In the genomic region with DNA sequence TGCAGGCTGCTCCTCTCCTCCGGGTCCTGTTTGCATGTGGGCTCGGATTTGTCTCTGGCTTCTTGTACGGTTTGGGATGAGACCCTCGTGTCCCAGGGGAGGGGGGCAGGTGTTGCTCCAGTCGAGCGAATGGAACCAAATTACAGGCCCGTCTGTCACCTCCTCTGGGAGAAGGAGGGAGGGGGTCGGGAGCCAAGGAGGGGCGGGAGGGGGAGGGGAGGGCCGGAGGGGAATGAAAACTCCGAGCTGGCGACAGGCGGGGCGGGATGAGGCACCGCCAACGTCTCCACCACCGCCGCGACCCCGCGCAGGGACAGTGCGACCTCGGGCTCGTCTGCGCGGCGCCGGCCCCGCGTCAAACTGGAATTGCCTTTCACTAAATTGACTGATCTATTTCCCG, we compare ENCODE assay signal across 8 mouse cellular contexts. TPM values are rescaled to one million over a fixed set of nuclear protein-coding genes. Genes with fewer than 3 reads are reported as not detected.
DNase-seq lines count a peak whose midpoint lies in the region; ATAC-seq and TF ChIP-seq lines count a peak whose summit lies in the region.

No protein-coding gene starts in this region.

- WGBS in embryonic facial prominence, embryonic 13.5 days, result 1% methylated on average over 30 of the region's 31 CpGs
- 1% methylated on average over 31 of the region's 31 CpGs for WGBS in intestine, embryonic 15.5 days
- under 1% methylated on average over 30 of the region's 31 CpGs for WGBS in neural tube, embryonic 12.5 days

- no peak for DNase-seq in layer of hippocampus, adult 2 months (ENCODE audit: low spot score in 2 of 2)
- DNase-seq in layer of hippocampus, adult 11-12 months (ENCODE audit: low spot score), result no peak
- DNase-seq in testis, postnatal 10 days (ENCODE audit: low spot score), result no peak
- DNase-seq in thymus, postnatal 25 days, result no peak
- DNase-seq in frontal cortex, postnatal 14 days (ENCODE audit: low spot score in 2 of 2), result no peak

- peak overlapping the region; percentile 60 for H3K9ac ChIP-seq in embryonic facial prominence, embryonic 13.5 days
- H3K9ac ChIP-seq in intestine, embryonic 15.5 days, result peak overlapping the region; percentile 17
- peak overlapping the region; percentile 51 for H3K9ac ChIP-seq in neural tube, embryonic 12.5 days

- peaks cover 49% of the 10 kb centered on the region for H3K27me3 ChIP-seq in embryonic facial prominence, embryonic 13.5 days
- 0 out of 2 replicates have a peak, but pooled peaks cover 4% of the 10 kb centered on the region for H3K27me3 ChIP-seq in intestine, embryonic 15.5 days (replicated peaks)
- no peaks in the 10 kb centered on the region for H3K27me3 ChIP-seq in neural tube, embryonic 12.5 days (replicated peaks)

- no peaks in the 10 kb centered on the region for H3K36me3 ChIP-seq in embryonic facial prominence, embryonic 13.5 days
- no peaks in the 10 kb centered on the region for H3K36me3 ChIP-seq in intestine, embryonic 15.5 days
- H3K36me3 ChIP-seq in neural tube, embryonic 12.5 days, result no peaks in the 10 kb centered on the region

- H3K9me3 ChIP-seq in embryonic facial prominence, embryonic 13.5 days, result no peaks in the 10 kb centered on the region
- H3K9me3 ChIP-seq in intestine, embryonic 15.5 days, result no peaks in the 10 kb centered on the region
- H3K9me3 ChIP-seq in neural tube, embryonic 12.5 days, result no peaks in the 10 kb centered on the region

- peak overlapping the region; percentile 68 for H3K4me2 ChIP-seq in embryonic facial prominence, embryonic 13.5 days
- peak overlapping the region; percentile 68 for H3K4me2 ChIP-seq in intestine, embryonic 15.5 days (replicated peaks)
- H3K4me2 ChIP-seq in neural tube, embryonic 12.5 days (replicated peaks), result peak overlapping the region; percentile 63

- H3K4me1 ChIP-seq in embryonic facial prominence, embryonic 13.5 days, result peaks cover 12% of the 10 kb centered on the region
- 0 out of 2 replicates have a peak, but pooled peaks cover 4% of the 10 kb centered on the region for H3K4me1 ChIP-seq in intestine, embryonic 15.5 days (replicated peaks)
- peaks cover 23% of the 10 kb centered on the region; the same call in 1 of the 2 replicates for H3K4me1 ChIP-seq in neural tube, embryonic 12.5 days

- H3K27ac ChIP-seq in layer of hippocampus, adult 2 months, result no peak overlapping the region
- H3K27ac ChIP-seq in embryonic facial prominence, embryonic 13.5 days, result no peak overlapping the region
- H3K27ac ChIP-seq in intestine, embryonic 15.5 days, result no peak overlapping the region
- 0 out of 2 replicates have a peak overlapping the region, but pooled peaks have one; percentile 20 for H3K27ac ChIP-seq in neural tube, embryonic 12.5 days

- ATAC-seq in embryonic facial prominence, embryonic 13.5 days (ENCODE audit: insufficient number of reproducible peaks, insufficient read depth, low FRiP score, low TSS enrichment, low read depth), result no peak
- no peak for ATAC-seq in intestine, embryonic 15.5 days
- ATAC-seq in neural tube, embryonic 12.5 days (ENCODE audit: low FRiP score, low read depth), result peak; percentile 70

- H3K4me3 ChIP-seq in layer of hippocampus, adult 2 months, result 0 out of 2 replicates have a peak overlapping the region, but pooled peaks have one; percentile 22
- H3K4me3 ChIP-seq in embryonic facial prominence, embryonic 13.5 days, result peak overlapping the region; percentile 40
- H3K4me3 ChIP-seq in intestine, embryonic 15.5 days (replicated peaks), result peak overlapping the region; percentile 26
- peak overlapping the region; percentile 27 for H3K4me3 ChIP-seq in neural tube, embryonic 12.5 days

- no peak for TF ChIP-seq CTCF in layer of hippocampus, adult 2 months (conservative IDR thresholded peaks at IDR 0.05)

RNA-seq across cellular contexts. Expression of gene Nhlh2, which starts 13.5 kb away (rescaled TPM):
- total RNA-seq in layer of hippocampus, adult 2 months (2021), result 1 to 10 TPM; 1.3 to 1.8 TPM
- polyA plus RNA-seq in embryonic facial prominence, embryonic 13.5 days (2015; fragmentation: Nextera tagmentation; extraction: Ambion mirVana), result 2.5 and 4.2 TPM in 2 replicates
- 0.06 TPM in 1 of 2 replicates, not detected in the other for polyA plus RNA-seq in intestine, embryonic 15.5 days (2015; fragmentation: Nextera tagmentation; extraction: Ambion mirVana)
- polyA plus RNA-seq in neural tube, embryonic 12.5 days (2016; fragmentation: Nextera tagmentation; extraction: Ambion mirVana), result 119 and 140 TPM in 2 replicates

Comparison
In these comparisons a context has a peak if more than half of its experiments do, and no peak if none do; other contexts are left out.
1. RNA of gene Nhlh2, which starts 13.5 kb away (polyA plus RNA-seq): 119 to 140 TPM in neural tube, embryonic 12.5 days; 2.5 to 4.2 TPM in embryonic facial prominence, embryonic 13.5 days and 0.06 TPM in intestine, embryonic 15.5 days; every median in the first group is over 10 times any median in the second.
2. Peak in every context shown above with its lines, with median percentiles within 50 percentile points of each other: H3K4me3 ChIP-seq, H3K4me2 ChIP-seq and H3K9ac ChIP-seq.